Mouse (Mus musculus): ENCODE measurements around the gene Arid1a.

Gene Arid1a

DNA sequence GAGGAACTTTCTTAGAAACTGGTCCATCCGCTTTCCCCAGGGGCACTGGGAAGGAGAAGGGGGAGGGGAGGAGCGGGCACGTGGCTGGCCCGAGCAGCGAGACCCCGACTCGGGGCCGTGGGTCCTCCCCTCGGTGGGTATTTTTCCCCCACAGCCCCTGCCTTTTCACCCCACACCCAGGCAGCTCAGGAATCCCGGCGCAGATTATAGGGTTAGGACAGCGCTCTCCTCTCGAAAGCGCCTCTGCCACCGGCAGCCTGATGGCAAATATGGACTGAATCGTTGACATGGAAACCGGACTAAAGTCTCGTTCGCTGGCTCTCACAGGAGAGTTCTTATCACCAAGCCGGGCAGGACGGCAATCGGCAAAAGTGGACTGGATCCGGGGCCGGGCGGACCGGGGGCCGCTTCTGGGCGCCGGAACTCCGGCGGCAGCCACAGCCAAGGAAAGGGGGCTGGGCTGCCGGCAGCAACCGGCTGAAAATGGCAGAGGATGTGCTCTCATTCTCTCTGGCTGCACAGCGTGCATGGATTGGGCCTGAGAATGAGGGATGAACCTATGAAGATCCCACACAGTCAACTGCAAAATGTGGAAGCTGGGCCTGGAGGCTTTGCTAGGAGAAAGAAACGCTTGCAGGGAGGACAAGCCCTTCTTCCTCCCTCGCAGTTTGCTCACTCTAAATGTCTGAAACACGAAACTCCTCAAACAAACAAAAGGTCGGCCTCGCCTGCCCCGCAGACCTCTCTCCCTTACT is at the start of gene Arid1a:
Arid1a (minus strand) TSS at position 256 of the 755 bp plus-strand sequence.
- peak; percentile 97 for DNase-seq (ENCODE audit: low read depth, low spot score)

DNA sequence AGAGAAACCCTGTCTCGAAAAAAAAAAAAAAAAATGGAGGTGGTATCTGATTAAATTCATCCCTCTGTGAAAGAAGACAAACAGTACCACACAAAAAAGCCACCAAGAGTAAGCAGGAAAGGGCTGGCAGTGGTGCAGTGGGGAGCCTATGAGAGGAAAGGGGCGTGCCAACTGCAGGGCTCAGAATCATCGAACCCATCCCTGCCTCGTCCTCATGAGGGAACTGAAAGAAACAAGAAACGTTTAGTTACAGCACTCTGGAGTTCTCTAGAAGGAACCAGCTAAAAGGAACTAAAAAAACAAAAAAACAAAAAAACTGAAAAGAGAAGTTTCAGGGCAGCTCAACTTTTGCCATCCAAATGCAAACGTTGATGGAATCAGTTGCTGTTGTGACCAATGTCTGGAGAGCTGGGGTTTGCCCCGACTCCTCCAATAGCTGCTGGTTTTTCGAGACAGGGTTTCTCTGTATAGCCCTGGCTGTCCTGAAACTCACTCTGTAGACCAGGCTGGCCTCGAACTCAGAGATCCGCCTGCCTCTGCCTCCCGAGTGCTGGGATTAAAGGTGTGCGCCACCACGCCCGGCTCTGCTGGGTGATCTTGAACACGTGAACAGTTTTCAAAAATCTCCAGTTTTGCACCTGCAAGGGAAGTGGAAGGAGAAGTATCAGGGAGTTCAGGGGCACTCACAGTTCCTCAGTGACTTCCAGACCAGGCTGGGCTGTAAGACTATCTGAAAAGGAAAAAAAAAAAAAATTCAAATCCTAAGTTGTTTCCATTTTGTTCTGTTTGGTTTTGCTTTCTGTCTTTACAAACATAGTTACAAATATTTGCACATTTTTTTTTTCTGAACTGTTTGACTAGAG is 48.1 kb upstream of the Arid1a start:
- DNase-seq (ENCODE audit: low read depth, low spot score) = peak; percentile 59

DNA sequence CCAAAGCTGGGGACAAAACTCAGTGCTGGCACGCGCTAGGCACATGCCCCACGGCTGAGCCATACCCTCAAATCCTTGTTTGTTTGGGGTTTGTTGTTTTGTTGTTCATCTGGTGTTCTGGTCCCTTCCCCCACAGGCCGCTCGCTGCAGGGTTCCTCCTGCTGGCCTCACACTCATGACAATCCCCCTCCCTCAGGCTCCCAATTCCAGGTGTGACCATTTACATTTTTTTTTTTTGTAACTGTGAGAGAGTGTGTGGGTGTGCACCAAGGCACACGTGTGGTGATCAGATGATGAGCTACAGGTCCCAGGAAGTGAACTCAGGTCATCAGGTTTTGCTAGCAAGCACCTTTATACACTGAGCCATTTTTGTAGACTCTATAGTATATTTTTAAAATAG is 44.0 kb upstream of the Arid1a start:
- DNase-seq (ENCODE audit: low read depth, low spot score) = peak; percentile 52

DNA sequence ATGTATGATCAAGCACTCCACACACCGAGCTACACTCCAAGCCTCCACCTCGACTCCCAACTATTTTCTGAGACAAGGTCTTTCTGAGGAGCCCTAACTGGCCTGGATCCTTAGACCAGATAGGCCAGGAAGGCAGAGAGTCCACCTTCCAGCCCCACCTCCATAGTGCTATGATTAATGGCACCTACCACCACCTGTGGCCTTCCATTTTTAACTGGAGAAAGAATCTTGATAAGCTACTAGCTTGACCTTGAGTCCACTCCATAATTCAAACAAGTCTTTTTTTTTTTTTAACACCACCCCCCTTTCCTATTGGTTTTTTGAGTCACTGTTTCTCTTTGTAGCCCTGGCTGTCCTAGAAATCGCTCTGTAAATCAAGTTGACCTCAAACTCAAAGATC is 36.7 kb upstream of the Arid1a start:
- DNase-seq (ENCODE audit: low read depth, low spot score) = no peak

DNA sequence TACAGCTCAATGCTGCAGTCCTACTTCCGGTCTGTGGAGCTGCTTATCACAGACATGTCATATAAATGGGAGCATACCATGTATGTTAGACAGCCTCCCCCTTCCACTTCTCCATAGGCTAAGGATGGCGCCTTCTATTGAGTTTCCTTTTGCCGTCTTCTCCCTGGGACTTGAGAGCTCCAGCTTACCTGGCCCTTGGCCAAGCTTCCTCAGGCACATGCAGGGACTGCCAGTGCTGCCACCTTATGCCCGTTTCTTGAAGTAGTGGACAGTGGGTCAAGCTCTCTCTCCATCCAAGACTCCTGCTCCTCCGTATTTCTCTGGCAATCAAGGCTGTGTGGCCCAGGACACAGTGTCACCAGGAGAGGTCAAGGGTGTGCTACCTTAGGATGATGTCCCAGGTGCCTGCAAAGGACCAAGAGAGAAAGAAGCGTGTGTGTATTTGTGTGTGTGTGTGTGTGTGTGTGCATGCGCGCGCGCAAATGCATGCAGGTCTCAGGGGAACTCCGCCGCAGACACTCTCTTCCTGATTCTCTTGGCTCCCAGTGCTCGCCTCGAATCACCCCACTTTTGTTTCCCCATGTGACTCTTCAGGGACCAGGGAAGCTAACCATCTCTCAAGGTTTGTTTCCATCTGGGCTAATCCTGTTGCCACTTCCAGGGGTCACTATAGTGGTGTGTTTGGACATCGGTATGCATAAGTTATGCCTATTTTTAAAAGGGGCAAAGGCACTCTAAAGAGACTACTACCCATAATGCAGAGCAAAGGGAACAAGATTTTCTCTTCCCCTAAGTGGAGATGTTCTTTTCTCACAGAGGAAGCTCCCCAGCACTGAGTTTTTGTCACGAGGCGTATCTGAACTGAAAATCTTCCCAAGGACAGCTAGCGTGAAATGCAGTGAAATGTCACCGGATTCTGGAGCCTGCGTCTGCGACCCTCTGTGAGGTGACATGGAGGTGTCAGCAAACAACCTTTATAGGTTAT is 18.3 kb upstream of the Arid1a start:
- DNase-seq (ENCODE audit: low read depth, low spot score) = peak; percentile 28

DNA sequence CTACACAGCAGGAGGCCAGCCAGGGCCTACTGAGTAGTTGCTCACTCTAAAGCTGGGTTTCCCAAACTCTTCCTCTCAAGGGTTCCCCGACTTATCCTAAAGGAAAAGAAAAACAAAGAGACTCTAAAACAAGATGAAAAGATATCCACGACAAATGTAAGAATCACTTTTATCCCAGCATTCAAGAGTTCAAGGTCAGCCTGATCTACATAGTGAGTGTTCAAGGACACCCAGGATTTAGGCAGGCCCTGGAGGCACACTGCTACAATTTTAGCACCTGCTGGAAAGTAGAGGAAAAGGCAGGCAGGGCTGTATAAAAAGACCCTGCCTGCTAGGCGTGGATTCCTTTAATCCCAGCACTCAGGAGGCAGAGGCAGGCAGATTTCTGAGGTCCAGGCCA is 12.6 kb upstream of the Arid1a start:
- DNase-seq (ENCODE audit: low read depth, low spot score) = no peak

DNA sequence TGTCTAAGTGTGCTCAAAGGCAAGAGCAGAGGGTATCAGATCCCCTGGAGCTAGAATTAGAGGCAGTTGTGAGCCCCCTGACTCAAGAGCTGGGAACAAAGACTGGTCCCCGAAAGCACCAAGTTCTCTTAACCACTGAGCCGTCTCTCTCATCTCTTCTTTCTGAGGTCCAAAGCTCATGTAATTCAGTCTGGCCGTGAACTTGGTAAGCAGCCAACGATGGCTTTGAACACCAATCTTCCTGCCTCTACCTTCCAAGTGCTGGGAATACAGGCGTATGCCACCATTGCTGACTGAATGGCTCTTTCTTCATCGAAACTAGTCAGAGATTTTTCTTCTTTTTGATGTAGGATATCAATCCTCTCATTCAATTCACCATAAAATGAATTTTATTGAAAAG is 6.5 kb upstream of the Arid1a start:
- no peak for DNase-seq (ENCODE audit: low read depth, low spot score)

DNA sequence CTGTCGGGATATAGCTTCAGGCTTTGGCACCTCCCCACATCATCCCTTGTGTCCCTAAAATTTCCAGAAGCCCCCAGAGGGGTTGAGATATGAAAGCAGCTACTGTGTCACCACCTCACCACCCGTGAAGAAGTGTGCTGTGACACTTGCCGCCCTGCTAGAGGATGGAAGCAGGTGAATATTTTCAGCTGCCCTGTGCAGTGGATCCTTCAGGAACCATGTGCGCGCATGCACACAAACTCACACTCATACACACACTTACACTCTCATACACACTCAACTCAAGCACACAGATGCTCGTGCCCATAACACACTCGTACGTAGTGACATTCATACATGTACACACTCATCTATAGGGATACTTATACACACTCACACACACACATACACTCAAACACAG is 3.1 kb upstream of the Arid1a start:
- DNase-seq (ENCODE audit: low read depth, low spot score) = no peak

DNA sequence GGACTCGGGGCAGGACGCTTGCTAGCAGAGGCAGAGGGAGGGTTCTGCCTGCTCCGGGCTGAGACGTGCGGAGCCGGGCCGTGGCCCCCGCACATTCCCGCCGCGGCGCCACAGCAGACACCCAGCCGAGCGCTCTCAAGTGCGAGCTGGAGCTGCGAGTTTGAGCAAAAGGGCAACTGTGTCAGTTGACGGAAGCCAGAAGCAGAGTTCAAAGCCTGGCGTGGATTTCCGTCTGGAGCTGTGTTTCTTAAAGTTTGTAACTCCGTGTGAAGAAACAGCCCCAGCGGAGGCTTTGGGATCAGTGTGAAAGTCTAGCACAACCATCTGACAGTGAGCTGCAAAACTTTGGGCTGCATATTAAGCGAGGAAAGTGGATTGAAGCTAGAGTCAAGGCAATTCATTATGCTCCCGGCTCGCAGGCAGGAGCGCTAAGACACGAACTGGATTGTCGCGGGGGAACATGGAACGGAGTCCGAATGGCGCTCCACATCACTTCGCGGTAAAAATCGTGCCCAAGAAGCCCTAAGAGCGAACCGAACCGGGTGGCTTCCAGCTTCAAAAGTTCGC is 783 bp upstream of the Arid1a start:
- DNase-seq (ENCODE audit: low read depth, low spot score) = peak; percentile 92

DNA sequence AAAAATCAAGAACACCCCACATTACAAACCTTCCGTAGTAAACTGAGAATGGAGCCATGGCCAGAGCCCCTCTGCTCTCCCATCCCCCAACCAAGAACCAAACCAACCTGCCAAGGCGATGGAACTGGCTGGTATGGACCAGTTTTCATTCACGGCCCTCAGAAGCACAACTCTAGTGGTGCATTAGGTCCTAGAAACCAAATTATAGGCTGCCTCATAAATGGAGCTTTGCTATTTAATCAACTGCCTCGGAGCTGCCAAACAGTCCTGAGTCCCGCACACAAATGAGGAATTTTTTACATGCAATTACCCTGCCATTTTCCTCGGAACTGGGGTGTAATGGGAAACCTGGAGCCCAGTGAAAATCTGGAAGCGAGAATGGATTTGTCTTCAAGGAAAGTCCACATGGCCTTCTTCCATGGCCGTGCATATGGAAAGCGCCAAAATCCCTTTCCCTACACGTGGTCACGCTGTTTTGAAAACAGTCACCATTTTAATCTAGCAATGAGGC is 653 bp downstream of the Arid1a start:
- DNase-seq (ENCODE audit: low read depth, low spot score) = no peak

DNA sequence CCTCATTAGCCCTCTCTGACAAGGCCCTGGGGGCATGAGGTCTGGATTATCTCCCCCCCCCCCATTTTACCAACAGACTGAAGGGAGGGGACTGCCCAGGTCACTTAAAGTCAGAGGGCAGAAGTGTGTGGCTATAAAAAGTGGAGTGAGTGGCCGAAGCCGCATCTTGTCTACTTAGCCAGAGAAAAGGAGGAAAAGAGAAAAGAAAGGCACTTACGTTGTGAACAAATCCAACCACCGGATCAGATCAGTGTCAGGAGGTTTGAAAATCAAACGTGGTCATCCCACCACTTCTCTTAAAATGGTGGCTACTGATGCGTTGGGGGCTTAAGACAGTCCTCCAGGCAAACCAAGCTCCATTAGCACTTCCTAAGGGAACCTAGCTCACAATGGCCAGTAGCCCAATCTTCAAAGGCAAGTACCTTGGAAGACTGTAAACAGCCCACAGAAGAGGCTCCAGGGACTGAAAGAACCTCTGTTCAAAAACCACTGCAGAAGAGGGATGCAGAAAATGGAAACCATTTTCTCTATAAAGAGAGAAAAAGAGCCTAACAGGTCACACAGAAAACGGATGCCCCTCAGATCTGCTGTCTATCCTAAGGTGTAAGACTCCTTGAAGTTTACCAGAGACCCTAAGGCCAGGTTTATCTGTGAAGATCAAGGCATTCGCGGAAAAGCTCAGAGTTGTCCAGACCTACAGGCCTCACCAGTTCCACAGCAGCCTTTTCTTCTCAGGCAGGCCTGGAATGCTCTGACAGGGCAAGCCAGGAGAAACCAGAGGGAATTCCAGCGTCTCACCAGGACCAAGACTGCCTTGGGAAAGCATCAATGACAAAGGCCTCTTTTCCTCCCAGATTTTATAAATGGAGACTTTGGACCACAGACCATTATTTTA is 1.5 kb downstream of the Arid1a start:
- no peak for DNase-seq (ENCODE audit: low read depth, low spot score)

DNA sequence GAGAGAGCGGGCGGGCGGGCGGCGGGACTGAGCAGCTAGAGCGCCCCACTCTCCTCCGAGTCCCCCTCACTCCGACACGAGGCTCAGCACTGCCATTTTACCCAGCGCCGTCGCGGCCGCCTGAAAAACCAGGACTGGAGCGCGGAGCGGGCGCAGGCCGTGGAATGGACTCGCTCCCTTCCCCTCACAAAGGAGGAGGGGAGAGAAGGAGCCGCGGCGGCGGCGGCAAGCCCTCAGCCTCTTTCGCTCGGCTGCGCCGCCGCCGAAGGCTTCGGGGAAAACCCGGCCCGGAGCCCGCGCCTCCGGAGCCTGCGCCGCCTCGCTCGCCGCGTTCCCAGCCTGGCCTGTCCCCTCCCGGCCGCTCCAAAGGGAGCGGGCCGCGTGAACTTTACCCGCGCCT is 2.3 kb downstream of the Arid1a start:
- peak; percentile 99 for DNase-seq (ENCODE audit: low read depth, low spot score)

DNA sequence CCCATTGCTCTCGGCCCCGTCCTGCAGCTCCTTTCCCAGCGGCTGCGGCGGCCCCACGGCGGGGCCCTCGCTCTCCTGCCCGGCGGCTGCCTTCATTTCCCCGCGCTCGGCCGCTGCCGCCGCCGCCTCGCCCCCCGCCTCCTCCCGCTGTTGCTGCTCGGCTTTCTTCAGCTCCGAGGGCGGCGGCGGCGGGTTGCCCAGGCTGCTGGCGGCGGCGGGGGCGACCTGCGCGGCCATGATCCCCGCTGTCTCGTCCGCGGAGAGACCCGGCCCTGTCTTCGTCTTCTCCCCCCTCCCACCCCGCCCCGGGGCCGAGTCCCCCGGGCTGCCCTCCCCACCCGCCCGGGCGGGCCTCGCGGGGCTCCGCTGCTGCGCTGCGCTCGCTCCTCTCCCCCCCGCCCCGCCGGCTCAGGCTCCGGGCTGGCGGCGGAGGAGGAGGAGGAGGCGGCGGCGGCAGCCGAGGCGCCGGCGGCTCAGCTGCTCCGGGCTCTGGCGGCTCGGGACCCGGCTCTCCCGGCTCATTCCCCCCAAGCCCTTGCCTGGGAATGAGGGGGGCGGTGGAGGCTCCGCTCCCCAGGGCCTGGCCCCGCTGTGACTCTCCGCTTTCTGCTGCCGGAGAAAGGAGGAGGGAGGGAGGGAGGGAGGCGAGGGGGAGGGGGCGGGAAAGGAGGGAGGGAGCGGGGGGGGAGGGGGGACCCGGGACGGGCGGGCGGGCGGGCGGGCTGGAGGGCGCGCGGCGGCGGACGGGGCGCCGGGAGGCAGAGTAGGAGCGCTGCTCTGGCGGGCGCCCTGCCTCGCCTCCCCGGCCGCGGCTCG is 3.0 kb downstream of the Arid1a start:
- DNase-seq (ENCODE audit: low read depth, low spot score) = peak; percentile 79

DNA sequence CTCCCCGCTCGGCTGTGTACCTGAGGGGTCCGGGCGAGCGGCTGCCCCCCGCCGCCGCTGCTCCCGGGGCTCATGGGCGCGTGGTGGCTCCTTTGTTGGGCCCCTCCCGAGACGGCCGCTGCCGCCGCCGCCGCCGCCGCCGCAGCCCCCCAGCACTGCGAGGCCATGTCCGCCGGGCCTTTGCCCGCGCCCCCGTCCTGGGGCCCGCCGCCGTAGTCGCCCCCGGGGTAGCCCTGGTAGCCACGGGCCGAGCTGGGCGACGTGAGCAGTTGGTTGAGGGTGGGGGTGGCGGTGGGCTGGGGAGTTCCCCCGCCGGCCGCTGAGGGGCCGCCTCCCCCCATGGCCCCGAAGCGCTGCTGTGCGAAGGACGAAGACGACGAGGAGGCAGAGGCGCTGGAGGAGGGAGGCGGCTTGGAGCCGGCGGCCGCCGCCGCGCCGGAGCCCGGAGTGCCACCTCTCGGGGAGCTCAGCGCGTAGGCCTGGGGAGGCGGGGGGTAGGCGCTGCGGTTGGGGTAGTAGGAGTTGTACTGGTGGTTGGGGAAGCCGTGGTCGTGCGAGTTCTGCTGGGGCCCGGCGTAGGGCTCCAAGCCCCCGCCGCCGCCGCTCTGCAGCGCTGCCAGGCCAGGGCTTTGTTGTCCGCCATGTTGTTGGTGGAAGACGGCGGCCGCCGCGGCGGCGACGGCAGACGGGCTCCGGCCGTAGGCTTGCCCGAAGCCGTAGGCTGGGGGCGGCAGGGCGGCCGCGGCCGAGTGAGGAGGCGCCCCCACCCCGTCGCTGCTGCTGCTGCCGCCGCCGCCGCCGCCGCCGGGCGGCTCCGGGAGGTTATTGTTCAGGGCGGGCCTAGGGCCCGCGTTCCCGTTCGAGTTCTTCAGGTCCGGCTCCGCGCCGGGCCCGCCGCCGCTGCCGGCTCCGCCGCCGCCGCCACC is 3.9 kb downstream of the Arid1a start:
- DNase-seq (ENCODE audit: low read depth, low spot score) = peak; percentile 79

DNA sequence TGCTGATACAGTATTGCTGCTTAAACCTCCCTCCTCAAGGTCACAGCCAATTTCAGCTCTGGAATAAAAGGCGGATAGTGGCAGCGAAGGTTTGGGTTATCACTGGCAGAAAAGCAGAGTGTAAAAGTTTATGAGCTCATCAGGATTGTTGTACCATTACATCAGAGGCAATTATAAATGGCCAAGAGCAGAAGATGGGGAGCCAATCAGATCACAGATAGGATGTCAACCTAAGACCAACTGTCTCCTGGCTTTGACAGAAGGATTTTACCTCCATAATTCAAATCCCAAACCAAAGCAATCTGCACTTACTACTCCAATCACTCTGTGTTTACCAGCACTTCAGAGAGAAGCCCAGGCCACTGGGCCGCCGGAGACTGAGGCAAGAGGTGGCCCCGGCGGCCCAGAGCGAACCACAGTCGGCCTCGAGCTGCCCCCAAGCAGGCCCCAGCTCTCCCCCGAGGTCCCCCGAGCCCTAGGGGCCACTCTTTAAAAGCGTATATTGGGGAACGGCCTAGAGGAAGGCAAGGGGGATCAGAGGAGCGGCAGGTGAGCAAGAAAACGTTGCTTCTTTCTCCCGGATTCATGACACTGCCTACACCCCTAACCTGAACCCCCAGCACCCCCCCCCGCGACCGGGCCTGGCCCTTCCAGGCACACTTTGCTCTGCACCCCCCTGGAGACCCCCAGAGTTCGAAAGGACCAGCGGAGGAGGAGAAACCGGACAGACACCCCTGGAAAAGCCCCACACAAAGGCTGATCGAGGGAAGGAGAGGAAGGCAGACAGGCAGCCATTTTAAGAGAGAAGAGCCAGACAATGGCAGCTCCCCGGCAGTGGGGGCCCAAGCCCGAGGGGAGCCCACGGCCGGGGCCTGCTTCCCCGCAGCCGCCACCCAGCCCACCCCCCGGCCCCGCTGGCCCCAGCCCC is 4.8 kb downstream of the Arid1a start:
- peak; percentile 80 for DNase-seq (ENCODE audit: low read depth, low spot score)

DNA sequence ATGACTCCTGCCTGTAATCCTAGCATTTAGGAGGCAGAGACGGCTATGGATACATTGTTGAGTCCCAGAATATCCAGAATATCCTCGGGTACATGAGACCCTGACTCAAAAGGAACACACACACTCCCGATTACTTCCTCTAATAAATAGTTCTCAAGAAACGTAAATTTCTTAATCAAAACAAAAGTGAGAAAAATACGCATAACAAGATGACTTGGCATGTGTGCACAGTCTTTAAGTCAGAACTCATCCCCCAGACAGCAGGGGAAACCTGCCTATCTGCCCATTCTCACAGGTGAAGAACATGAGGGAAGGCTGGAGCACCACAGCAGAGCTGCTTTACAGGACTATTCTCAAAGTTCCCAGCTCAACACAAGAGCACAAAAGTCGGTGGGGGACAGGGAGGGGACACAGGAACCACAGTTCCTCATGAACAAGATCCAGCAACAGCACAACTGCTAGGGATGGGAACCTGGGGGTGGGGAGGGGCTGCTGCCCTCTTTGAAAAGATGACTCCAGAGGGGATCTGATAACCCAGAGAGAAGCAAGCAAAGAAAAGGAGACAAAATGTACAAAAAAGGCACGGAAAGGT is 6.3 kb downstream of the Arid1a start:
- no peak for DNase-seq (ENCODE audit: low read depth, low spot score)

DNA sequence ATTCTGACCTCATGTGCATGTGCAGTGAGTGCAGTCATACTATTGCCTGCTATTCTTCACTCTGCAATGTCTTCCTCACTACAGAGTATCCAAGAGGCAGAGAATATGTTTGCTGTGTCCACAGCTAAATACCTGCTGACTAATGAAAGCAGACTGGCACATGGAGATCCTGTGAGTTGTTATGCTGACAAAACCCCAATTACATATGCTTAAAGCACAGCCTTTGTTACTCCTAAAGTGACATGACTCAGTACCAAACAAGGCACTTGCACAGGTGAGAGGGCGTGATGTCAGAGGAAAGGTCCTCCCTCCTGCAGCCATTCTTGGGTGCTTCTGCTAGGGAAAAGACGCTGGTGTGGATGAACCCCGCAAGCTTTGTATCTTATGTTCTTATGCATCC is 21.3 kb downstream of the Arid1a start:
- no peak for DNase-seq (ENCODE audit: low read depth, low spot score)

Data from CD4-positive helper T cell, adult 2 months (primary cell).